Mouse (Mus musculus) G1E (cell line): Measurements from ENCODE around the gene Fgf10.

Experiments
- CTCF ChIP-seq: IDR thresholded peaks from 2 replicates; pipeline ENCODE4 v1.5.1; 2012; ENCODE audit warnings: low read depth, low read length, inconsistent platforms, mixed read lengths
- GATA1 ChIP-seq: IDR thresholded peaks from 2 replicates; pipeline ENCODE4 v1.6.1; 2012; ENCODE audit warnings: borderline replicate concordance, low read length, inconsistent platforms, mixed read lengths
- POLR2AphosphoS5 ChIP-seq: IDR thresholded peaks from 2 replicates; pipeline ENCODE4 v1.6.1; 2012; ENCODE audit warnings: low read depth, low read length, inconsistent platforms; ENCODE audit not compliant: insufficient replicate concordance

DNA sequence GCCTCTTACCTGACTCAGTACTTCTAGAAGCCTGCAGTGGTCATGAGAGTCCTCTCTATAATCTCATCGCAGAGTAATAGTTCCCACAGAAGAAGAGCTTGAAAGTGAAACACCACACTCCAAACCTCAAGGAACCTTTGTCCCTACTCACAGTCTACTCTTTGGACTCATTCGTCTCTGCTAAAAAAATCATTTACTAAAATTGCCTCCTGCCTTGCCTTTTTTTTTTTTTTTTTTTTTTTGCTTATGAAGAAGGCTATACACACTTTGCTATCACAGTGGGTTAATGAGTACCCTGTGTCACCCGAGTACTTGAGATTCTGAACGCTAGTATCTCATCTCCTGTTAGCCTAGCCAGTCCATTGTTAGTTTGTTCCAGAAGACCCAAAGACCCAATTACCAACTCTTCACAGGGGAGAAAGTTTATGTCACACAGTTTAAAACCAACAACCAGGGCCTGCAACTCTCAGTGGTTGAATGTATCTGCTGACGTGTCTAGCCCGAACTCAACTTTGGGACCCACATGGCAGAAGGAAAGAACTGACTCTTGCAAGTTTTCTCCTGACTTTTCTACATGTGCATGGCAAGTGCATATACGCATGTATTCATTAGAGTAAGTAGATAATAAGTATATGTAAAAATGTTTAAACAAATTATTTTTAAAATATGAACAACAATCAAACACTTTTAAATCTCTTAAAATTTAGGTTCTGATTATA, 10.8 kb upstream of the Fgf10 start:
- TF ChIP-seq GATA1 (no peak), POLR2AphosphoS5 (no peak), CTCF (no peak)
